Mouse (Mus musculus) erythroblast, embryonic 14.5 days (primary cell): ENCODE results near the gene Zfp652. TPM values are rescaled to one million over a fixed set of nuclear protein-coding genes. Genes with fewer than 3 reads are reported as not detected.
A peak's percentile ranks its signal among the peaks of the same experiment; 100 is the strongest.

Experiments used
- H3K27me3 ChIP-seq: 2 replicates; pipeline ENCODE4 v1.6.1; 2012; ENCODE audit warnings: inconsistent platforms; ENCODE audit not compliant: control insufficient read depth
- H3K36me3 ChIP-seq: 2 replicates; pipeline ENCODE4 v1.6.1; 2012; ENCODE audit warnings: mild to moderate bottlenecking, inconsistent platforms; ENCODE audit not compliant: control insufficient read depth
- H3K4me1 ChIP-seq: 2 replicates; pipeline ENCODE4 v1.6.1; 2012; ENCODE audit warnings: inconsistent platforms; ENCODE audit not compliant: control insufficient read depth
- H3K4me3 ChIP-seq: replicated peaks from 2 replicates; pipeline ENCODE3; 2012; ENCODE audit warnings: moderate library complexity, mild to moderate bottlenecking, inconsistent platforms
- H3K9me3 ChIP-seq: 2 replicates; pipeline ENCODE4 v1.6.1; 2012; ENCODE audit warnings: low read length, inconsistent platforms, mixed read lengths; ENCODE audit not compliant: control insufficient read depth
- GATA1 ChIP-seq: IDR thresholded peaks from 2 replicates; pipeline ENCODE4 v1.6.1; 2012; ENCODE audit warnings: low read length, inconsistent platforms, mixed read lengths
- TAL1 ChIP-seq: IDR thresholded peaks from 3 replicates; pipeline ENCODE4 v1.6.1; 2012; ENCODE audit warnings: low read length, inconsistent platforms, mixed read lengths
- polyA plus RNA-seq: library from polyadenylated mRNA; stranded (reverse); fragments of >175 nt; gene quantifications from 2 replicates; pipeline ENCODE4 v1.2.3, GENCODE M21; 2012

The Zfp652 gene
- polyA plus RNA-seq, 1 experiment, result 1.5 TPM

DNA sequence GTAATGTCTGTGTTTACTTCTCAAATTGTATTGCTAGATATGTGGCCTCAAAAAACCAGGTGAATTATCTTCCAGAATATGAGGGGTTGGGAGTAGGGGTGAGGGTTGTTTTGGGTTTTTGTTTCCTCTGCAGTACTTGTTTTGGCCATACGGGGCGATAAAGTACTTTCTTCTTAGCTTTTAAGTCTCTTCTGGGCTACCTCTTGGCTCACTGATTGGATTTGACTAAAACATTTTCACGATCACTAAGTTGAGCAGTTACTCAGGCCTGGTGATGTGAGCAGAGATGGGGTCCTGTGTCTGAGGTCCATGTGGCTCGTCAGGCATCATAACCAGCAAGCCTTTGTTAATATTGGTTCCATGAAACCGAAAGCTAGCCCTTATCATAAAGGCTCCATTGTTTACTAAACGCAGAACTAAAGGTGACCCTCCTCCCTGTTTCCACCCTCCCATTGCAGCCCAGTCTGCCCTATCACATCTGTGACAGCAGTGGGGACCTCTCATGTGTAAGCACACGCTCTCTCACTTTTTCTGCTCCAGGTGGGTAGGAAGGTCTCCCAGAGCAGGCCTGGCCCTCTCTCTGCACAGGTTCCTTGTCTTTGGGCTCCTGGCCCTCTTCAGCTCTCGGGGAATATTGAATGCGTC, 58.4 kb downstream of the Zfp652 start:
- H3K4me3 ChIP-seq, result no peak overlapping the region
- no peak for TF ChIP-seq TAL1
- no peak for TF ChIP-seq GATA1
- H3K36me3 ChIP-seq, result peaks cover 34% of the 10 kb centered on the region
- H3K9me3 ChIP-seq, result no peaks in the 10 kb centered on the region
- peaks cover 38% of the 10 kb centered on the region for H3K4me1 ChIP-seq
- H3K27me3 ChIP-seq, result no peaks in the 10 kb centered on the region

DNA sequence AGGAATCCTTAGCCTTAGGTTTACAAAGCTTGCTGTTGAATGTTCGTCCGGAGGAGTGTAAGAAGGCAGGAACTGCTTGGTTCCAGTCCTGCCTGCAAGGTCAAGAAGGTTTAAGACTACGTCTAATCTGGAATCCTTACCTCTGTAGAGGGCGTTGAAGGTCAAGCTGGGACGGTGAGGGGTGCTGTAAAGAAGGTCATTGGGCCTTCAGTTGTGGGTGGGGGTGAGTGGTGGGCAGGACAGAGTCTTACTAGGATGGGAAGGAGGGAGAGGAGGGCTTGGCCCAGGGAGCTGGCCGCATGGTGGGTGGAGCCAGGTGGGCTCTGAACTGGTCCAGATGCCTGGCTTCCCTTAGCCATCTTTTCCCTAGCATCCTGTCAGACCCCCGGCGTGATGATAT, 59.2 kb downstream of the Zfp652 start:
- peaks cover 35% of the 10 kb centered on the region for H3K36me3 ChIP-seq
- TF ChIP-seq TAL1 (no peak), GATA1 (no peak)
- H3K4me3 ChIP-seq, result no peak overlapping the region
- H3K4me1 ChIP-seq, result peaks cover 45% of the 10 kb centered on the region
- no peaks in the 10 kb centered on the region for H3K9me3 ChIP-seq
- H3K27me3 ChIP-seq, result no peaks in the 10 kb centered on the region

DNA sequence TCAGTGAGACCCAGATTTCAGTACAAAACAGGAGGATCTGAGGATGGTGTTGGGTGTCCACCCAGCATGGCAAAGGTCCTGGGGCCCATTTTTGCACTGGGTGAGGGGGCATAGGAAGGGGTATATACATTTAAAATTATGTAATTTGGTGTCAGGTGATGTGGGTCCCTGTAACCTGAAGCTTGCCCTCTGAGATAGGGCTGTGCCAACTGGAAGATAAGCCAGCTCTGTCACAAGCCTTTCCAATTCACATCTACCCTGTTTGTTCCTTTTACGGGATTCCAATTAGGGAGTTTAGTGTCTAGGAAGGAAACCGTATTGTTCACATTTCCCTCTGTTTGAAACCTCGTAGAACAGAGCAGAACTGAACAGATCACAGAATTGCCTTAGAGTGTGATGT, 60.8 kb downstream of the Zfp652 start:
- H3K27me3 ChIP-seq, result no peaks in the 10 kb centered on the region
- H3K4me3 ChIP-seq, result no peak overlapping the region
- TF ChIP-seq GATA1, result no peak
- TF ChIP-seq TAL1, result no peak
- peaks cover 32% of the 10 kb centered on the region for H3K36me3 ChIP-seq
- no peaks in the 10 kb centered on the region for H3K9me3 ChIP-seq
- peaks cover 61% of the 10 kb centered on the region for H3K4me1 ChIP-seq

DNA sequence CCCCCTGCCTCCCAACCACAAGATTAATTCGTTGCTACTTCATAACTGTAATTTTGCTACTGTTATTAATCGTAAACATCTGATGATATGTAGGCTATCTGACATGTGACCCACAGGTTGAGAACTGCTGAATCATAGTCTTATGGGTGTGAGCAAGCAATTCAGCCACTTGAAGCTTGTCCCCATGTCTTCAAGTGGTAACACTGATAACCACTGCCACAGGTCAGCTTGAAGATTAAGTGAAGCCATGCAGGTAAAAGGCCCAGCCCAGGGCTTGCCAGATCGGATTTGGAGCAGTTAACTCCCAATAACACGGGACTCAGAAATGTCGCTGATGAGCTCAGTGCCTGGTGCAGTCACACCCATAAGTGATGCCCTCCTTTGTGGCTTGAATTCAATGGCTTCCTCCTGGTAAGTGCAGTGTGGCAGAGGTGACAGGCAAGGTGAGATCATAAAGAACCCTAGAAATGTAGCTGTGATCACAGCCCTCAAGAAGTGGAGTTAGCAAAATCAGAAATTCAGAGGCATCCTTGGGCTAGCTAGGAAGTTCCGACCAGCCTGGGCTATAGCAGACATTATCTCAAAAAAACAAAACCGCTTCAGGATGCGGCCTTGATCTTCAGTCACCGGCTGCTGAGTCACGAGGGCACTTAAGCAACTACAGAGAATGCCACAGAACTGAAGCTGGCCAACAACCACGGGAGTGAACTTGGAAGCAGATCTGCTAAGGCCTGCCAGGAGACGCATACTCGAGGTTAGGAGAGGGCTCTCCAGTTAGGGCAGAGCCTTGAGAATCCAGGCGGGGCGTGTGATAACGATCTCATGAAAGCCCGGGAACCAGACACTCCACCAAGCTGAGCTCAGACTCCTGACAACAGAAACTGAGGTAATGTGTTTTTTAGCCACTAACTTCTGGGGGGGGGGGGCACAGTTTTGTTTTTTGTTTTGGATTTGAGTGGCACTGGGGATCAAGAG, 65.1 kb downstream of the Zfp652 start:
- TF ChIP-seq TAL1 (no peak), GATA1 (peak; percentile 49)
- Histone ChIP-seq H3K9me3 (no peaks in the 10 kb centered on the region), H3K27me3 (no peaks in the 10 kb centered on the region), H3K4me1 (peaks cover 66% of the 10 kb centered on the region), H3K36me3 (peaks cover 31% of the 10 kb centered on the region), H3K4me3 (peak overlapping the region; percentile 72)

DNA sequence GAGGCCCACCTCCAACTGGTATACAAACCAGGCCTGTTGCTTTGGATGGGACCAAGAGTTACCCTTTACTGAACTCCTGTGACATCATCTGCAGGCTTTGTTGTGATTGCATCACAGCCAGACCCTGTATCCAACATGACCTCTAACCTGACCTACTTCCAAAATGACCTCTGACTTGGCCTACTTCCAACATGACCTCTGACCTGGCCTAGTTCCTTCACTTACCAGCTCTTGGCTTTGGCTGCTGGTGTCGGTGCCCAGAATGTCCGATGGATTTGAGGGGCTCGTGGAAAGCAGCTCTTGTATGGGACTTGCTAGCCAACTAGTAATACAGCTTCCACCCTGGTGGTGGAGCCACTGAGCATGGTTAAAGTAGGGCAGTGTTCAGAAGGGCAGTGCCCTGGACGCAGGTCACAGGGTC, 66.4 kb downstream of the Zfp652 start:
- Histone ChIP-seq H3K4me1 (peaks cover 62% of the 10 kb centered on the region), H3K9me3 (no peaks in the 10 kb centered on the region), H3K36me3 (peaks cover 31% of the 10 kb centered on the region), H3K27me3 (no peaks in the 10 kb centered on the region), H3K4me3 (peak overlapping the region; percentile 72)
- TF ChIP-seq TAL1 (no peak), GATA1 (no peak)

DNA sequence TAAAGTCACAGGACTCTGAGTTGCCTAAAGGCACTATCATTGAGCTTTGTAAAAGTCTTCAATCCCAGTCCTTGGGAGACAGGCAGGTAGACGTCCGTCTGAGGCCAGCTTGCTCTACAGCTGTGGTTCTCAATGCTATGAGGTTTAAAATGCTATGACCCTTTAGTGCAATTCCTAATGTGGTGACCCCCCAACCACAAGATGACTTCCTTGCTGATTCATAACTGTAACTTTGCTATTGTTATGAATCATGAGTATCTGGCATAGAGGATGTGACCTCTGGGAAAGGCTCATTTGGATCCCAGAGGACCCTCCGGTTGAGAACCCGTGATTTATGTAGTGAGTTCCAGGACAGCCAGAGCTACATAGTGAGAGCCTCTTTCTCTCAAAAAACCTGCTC, 66.9 kb downstream of the Zfp652 start:
- TF ChIP-seq GATA1, result no peak
- TF ChIP-seq TAL1, result no peak
- H3K36me3 ChIP-seq, result peaks cover 32% of the 10 kb centered on the region
- peaks cover 63% of the 10 kb centered on the region for H3K4me1 ChIP-seq
- H3K9me3 ChIP-seq, result no peaks in the 10 kb centered on the region
- H3K27me3 ChIP-seq, result no peaks in the 10 kb centered on the region
- H3K4me3 ChIP-seq, result peak overlapping the region; percentile 72

DNA sequence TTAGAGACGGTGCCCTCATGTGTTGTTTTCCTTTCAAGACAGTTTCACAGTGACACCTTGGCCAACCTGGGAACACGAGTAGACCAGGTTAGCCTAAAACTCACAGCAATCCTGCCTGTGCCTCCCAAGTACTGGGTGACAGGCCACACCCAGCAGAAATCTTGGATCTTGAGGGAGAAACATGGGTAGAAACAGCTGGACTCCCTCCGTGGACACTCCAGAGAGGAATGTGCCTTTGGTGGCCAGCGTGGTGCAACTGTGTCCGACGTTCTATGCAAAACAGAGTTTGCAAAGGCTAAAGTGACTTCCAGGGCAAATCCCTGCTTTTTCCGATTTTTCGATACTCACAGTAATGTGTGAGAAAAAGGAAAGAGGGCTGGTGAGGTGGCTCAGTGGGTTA, 68.0 kb downstream of the Zfp652 start:
- H3K9me3 ChIP-seq, result peaks cover 1% of the 10 kb centered on the region
- TF ChIP-seq GATA1 (no peak), TAL1 (no peak)
- no peak overlapping the region for H3K4me3 ChIP-seq
- peaks cover 61% of the 10 kb centered on the region for H3K4me1 ChIP-seq
- H3K27me3 ChIP-seq, result no peaks in the 10 kb centered on the region
- H3K36me3 ChIP-seq, result peaks cover 40% of the 10 kb centered on the region

DNA sequence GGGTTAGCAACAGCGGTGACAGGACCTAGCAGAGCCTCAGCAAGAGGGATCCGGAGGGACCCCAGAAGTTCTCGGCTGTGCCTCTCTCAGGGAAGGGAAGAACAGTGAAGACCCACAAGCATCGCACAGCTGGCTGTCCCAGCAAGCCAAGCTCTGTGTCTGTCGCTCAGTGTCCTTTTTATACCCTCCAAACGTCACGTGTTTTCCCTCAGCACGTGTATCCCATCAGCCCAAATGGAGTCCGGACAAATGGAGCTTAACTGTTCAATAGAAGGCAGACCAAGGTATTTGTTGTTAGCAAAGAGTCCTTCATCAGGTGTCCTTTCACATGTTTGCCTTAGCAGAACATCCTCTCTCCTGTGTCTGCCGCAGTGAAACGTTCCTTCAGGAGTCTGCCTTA, 69.1 kb downstream of the Zfp652 start:
- no peak overlapping the region for H3K4me3 ChIP-seq
- peaks cover 5% of the 10 kb centered on the region for H3K9me3 ChIP-seq
- H3K4me1 ChIP-seq, result peaks cover 59% of the 10 kb centered on the region
- TF ChIP-seq TAL1 (no peak), GATA1 (no peak)
- H3K27me3 ChIP-seq, result no peaks in the 10 kb centered on the region
- H3K36me3 ChIP-seq, result peaks cover 39% of the 10 kb centered on the region

DNA sequence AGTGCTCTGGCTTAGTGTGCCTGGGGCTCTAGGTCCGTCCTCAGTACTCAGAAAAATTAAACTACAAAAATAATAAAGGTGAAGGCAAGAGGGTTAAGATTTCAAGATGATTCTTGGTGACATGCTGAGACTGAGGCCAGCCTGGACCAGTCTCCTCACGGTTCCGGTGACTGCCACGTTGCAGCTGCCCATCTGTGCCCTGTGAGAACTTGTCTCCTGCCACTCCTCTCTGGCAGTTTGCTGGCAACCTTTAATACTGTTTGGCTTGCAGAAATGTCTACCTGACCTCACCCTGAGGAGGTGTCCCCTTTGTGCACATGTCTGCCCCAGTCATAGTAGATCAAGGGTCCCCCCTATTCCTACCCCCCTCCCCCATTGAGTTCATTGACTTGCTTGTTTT, 71.0 kb downstream of the Zfp652 start:
- TF ChIP-seq GATA1 (no peak), TAL1 (no peak)
- Histone ChIP-seq H3K4me1 (peaks cover 50% of the 10 kb centered on the region), H3K36me3 (peaks cover 45% of the 10 kb centered on the region), H3K4me3 (no peak overlapping the region), H3K9me3 (peaks cover 5% of the 10 kb centered on the region), H3K27me3 (no peaks in the 10 kb centered on the region)
